Mouse (Mus musculus): Measurements from ENCODE around the gene Ccdc42. TPM values are rescaled to one million over a fixed set of nuclear protein-coding genes. Genes with fewer than 3 reads are reported as not detected.
A peak's percentile ranks its signal among the peaks of the same experiment; 100 is the strongest.

Ccdc42 gene
- polyA plus RNA-seq, 1 experiment from 2014 or later: not detected

GRCm38 (mm10) chr11:68561957-68562950 is 24.6 kb upstream of the Ccdc42 start:
- H3K4me2 ChIP-seq: no peak overlapping the region
- no peaks in the 10 kb centered on the region for H3K9me3 ChIP-seq (replicated peaks)
- WGBS (ENCODE audit: insufficient replicate concordance): 56% methylated on average over 11 of the region's 11 CpGs
- H3K36me3 ChIP-seq (replicated peaks): no peaks in the 10 kb centered on the region
- ATAC-seq (ENCODE audit: insufficient read depth): no peak
- H3K27ac ChIP-seq (replicated peaks): no peak overlapping the region
- no peak overlapping the region for H3K9ac ChIP-seq
- no peak overlapping the region for H3K4me3 ChIP-seq (replicated peaks)
- H3K4me1 ChIP-seq (replicated peaks): no peaks in the 10 kb centered on the region
- H3K27me3 ChIP-seq: no peaks in the 10 kb centered on the region

DNA sequence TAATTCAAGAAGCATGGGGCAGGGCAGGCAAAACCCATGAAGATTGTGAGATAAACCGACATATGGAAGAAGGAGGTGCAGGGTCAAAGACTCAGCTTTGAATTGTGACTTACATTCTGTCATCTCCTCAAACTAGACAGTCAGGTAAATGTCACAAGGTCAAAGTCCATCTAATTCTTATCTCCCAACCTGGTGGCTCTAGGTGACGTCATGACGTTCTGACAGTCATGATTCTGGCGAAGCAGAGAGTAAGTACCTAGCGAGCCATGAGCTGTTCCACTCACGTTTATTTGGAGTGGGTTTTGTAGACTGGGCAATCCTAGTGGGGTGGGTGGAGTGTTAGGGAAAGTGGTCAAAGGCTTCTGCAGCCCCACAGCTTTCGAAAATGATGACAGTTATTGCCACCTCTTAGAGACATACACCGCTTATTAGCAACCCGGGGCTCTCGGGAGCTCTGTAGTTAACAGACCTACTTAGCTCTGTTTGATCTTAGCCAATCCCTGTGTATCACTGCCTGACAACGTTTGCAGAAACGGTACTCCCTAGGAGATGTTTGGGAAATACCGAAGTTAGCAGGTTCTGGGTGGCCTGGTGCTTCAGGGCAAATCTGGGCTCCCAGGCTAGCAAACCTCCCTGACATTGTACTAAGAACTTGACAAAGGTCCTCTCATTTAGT is 22.3 kb upstream of the Ccdc42 start:
- Histone ChIP-seq H3K4me2 (no peak overlapping the region), H3K27me3 (no peaks in the 10 kb centered on the region), H3K4me1 (replicated peaks) (no peaks in the 10 kb centered on the region), H3K4me3 (replicated peaks) (no peak overlapping the region), H3K9ac (no peak overlapping the region), H3K36me3 (replicated peaks) (no peaks in the 10 kb centered on the region), H3K27ac (replicated peaks) (no peak overlapping the region), H3K9me3 (replicated peaks) (no peaks in the 10 kb centered on the region)
- no peak for ATAC-seq (ENCODE audit: insufficient read depth)
- 57% methylated on average over 13 of the region's 13 CpGs for WGBS (ENCODE audit: insufficient replicate concordance)

- Histone ChIP-seq H3K27me3 (no peaks in the 10 kb centered on the region), H3K36me3 (replicated peaks) (no peaks in the 10 kb centered on the region), H3K9me3 (replicated peaks) (no peaks in the 10 kb centered on the region), H3K4me2 (no peak overlapping the region), H3K4me1 (replicated peaks) (no peaks in the 10 kb centered on the region), H3K4me3 (replicated peaks) (no peak overlapping the region), H3K9ac (no peak overlapping the region), H3K27ac (replicated peaks) (no peak overlapping the region)
- ATAC-seq (ENCODE audit: insufficient read depth): no peak
- 61% methylated on average over 3 of the region's 3 CpGs for WGBS (ENCODE audit: insufficient replicate concordance)
Observed at GRCm38 (mm10) chr11:68565032-68565429, 21.8 kb upstream of the Ccdc42 start.

GRCm38 (mm10) chr11:68566447-68567059 is 20.3 kb upstream of the Ccdc42 start:
- no peak overlapping the region for H3K9ac ChIP-seq

DNA sequence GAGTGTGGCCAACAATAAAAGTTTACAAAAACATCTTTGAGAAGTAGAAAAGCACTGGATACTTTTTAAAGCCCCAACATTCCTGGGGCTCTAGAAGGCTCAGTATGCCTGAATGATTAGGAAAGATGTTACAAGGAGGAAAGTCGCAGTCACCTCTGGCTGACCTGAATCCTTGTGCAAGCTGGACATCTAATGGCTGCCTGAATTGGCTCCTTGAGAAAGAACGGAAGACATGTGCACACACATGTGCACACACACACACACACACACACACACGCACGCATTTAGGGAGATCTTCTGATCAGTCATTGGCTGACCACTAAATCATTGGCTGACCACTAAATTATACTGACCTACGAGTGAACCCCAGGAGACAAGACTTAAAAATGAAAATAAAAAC is 16.0 kb upstream of the Ccdc42 start:
- Histone ChIP-seq H3K9ac (no peak overlapping the region), H3K4me3 (replicated peaks) (no peak overlapping the region), H3K27ac (replicated peaks) (no peak overlapping the region), H3K4me1 (replicated peaks) (no peaks in the 10 kb centered on the region), H3K4me2 (no peak overlapping the region), H3K9me3 (replicated peaks) (no peaks in the 10 kb centered on the region), H3K27me3 (no peaks in the 10 kb centered on the region), H3K36me3 (replicated peaks) (no peaks in the 10 kb centered on the region)
- ATAC-seq (ENCODE audit: insufficient read depth): no peak
- WGBS (ENCODE audit: insufficient replicate concordance): 64% methylated on average over 5 of the region's 5 CpGs

More at GRCm38 (mm10) chr11:68566447-68567059, 20.3 kb upstream of the Ccdc42 start:
- H3K4me1 ChIP-seq (replicated peaks): no peaks in the 10 kb centered on the region
- peak overlapping the region; percentile 36 for H3K4me2 ChIP-seq
- H3K4me3 ChIP-seq (replicated peaks): no peak overlapping the region
- no peaks in the 10 kb centered on the region for H3K9me3 ChIP-seq (replicated peaks)
- ATAC-seq (ENCODE audit: insufficient read depth): no peak
- no peaks in the 10 kb centered on the region for H3K36me3 ChIP-seq (replicated peaks)
- no peaks in the 10 kb centered on the region for H3K27me3 ChIP-seq
- H3K27ac ChIP-seq (replicated peaks): no peak overlapping the region
- WGBS (ENCODE audit: insufficient replicate concordance): 24% methylated on average over 17 of the region's 17 CpGs

DNA sequence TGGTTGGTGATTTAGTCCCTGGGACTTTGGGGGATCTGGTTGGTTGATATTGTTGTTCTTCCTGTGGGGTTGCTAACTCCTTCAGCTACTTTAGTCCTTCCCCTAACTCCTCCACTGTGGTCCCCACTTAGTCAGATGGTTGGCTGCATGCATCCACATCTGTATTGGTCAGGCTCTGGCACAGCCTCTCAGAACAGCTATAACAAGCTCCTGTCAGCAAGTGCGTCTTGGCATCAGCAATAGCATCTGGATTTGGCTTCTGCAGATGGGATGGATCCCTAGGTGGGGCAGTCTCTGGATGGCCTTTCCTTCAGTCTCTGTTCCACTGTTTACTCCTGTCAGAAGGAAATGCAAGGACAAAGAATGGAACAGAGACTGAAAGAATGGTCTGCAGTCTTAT is 9.7 kb upstream of the Ccdc42 start:
- H3K4me1 ChIP-seq (replicated peaks): no peaks in the 10 kb centered on the region

GRCm38 (mm10) chr11:68579462-68579881 is 7.3 kb upstream of the Ccdc42 start:
- H3K9me3 ChIP-seq (replicated peaks): no peaks in the 10 kb centered on the region
- H3K4me1 ChIP-seq (replicated peaks): no peaks in the 10 kb centered on the region
- 33% methylated on average over 9 of the region's 9 CpGs for WGBS (ENCODE audit: insufficient replicate concordance)
- ATAC-seq (ENCODE audit: insufficient read depth): no peak
- H3K27ac ChIP-seq (replicated peaks): no peak overlapping the region
- no peak overlapping the region for H3K9ac ChIP-seq
- H3K4me2 ChIP-seq: no peak overlapping the region
- no peaks in the 10 kb centered on the region for H3K36me3 ChIP-seq (replicated peaks)
- no peak overlapping the region for H3K4me3 ChIP-seq (replicated peaks)
- no peaks in the 10 kb centered on the region for H3K27me3 ChIP-seq

More for the DNA sequence above, 9.7 kb upstream of the Ccdc42 start:
- Histone ChIP-seq H3K4me2 (no peak overlapping the region), H3K4me3 (replicated peaks) (no peak overlapping the region), H3K27me3 (no peaks in the 10 kb centered on the region), H3K27ac (replicated peaks) (no peak overlapping the region), H3K36me3 (replicated peaks) (no peaks in the 10 kb centered on the region), H3K9me3 (replicated peaks) (no peaks in the 10 kb centered on the region), H3K9ac (no peak overlapping the region)
- 60% methylated on average over 1 of the region's 1 CpGs for WGBS (ENCODE audit: insufficient replicate concordance)
- no peak for ATAC-seq (ENCODE audit: insufficient read depth)

DNA sequence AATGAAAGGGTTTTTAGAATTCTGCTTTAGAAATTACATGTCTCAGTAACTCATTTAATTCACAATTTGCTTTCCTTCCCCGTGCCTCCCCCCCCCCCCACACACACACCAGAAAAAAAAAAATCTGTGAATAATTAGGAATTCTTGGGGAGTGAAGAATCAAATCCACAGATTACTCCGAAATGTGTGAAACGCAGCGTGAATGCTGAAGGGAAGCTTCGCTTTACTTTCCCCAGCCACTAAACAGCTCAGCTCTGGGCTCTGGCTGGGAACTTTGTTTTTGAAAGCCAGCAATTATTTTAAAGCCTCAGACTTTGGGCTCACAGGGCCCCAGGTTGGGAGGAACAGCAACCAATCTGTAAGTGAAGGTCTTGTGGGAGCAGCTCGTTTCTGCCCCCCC is 6.3 kb upstream of the Ccdc42 start:
- ATAC-seq (ENCODE audit: insufficient read depth): no peak
- Histone ChIP-seq H3K9me3 (replicated peaks) (no peaks in the 10 kb centered on the region), H3K27ac (replicated peaks) (no peak overlapping the region), H3K4me1 (replicated peaks) (no peaks in the 10 kb centered on the region), H3K4me3 (replicated peaks) (no peak overlapping the region), H3K36me3 (replicated peaks) (no peaks in the 10 kb centered on the region), H3K27me3 (no peaks in the 10 kb centered on the region), H3K4me2 (no peak overlapping the region), H3K9ac (no peak overlapping the region)
- 57% methylated on average over 6 of the region's 6 CpGs for WGBS (ENCODE audit: insufficient replicate concordance)

- Histone ChIP-seq H3K4me1 (replicated peaks) (no peaks in the 10 kb centered on the region), H3K4me3 (replicated peaks) (no peak overlapping the region), H3K36me3 (replicated peaks) (no peaks in the 10 kb centered on the region), H3K27ac (replicated peaks) (no peak overlapping the region), H3K9me3 (replicated peaks) (no peaks in the 10 kb centered on the region), H3K9ac (no peak overlapping the region), H3K27me3 (no peaks in the 10 kb centered on the region), H3K4me2 (no peak overlapping the region)
- no peak for ATAC-seq (ENCODE audit: insufficient read depth)
- 73% methylated on average over 13 of the region's 13 CpGs for WGBS (ENCODE audit: insufficient replicate concordance)
Observed at GRCm38 (mm10) chr11:68583225-68583624, 3.6 kb upstream of the Ccdc42 start.

DNA sequence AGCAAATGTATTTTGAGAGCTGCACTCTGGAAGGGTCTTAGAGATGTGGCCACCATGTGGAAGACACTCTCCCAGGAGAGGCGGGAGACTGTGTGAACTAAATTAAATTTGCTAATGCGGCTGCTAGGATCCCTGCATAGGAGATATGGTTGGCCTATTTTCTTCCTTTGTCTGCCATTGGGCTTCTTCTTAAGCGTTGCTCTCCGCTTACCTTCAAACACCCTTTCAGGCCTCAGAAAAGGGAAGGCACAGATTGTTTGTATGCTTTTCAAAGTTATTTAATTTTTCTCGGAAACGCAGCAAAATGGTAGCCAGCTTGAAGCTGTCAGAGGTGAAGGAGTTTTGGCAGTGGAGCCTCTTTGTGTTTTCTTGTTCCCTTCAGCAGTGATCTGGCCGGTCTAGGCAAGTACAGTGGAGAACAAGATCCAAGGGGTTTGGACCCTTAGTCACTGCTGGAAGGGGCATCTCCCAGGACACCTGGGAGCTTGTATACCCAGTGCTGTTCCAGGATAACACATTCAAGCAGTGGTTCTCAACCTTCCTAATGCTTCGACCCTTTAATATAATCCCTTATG is 2.8 kb upstream of the Ccdc42 start:
- H3K27ac ChIP-seq (replicated peaks): no peak overlapping the region
- ATAC-seq (ENCODE audit: insufficient read depth): no peak
- 61% methylated on average over 8 of the region's 8 CpGs for WGBS (ENCODE audit: insufficient replicate concordance)

DNA sequence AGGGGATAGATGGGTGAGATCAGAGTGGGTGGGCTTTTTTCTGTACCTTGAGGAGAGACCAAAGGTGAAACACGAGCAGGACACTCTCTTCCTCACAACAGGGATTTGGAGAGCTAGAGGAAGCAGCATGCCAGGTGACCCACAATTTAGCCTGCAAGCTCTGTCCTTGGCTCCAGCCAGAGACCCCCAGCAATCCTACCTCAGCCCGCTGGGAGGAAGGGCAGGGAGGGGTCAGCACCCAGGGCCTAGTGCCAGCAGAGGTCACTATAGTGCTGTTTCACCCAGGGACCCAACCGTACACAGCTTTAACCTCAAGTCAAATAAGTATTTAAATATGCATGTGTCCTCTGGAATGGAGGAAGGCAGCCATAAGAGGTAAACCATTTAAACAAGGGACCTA is 931 bp upstream of the Ccdc42 start:
- H3K9ac ChIP-seq: no peak overlapping the region
- no peaks in the 10 kb centered on the region for H3K4me1 ChIP-seq (replicated peaks)
- H3K4me2 ChIP-seq: no peak overlapping the region
- H3K9me3 ChIP-seq (replicated peaks): no peaks in the 10 kb centered on the region
- H3K36me3 ChIP-seq (replicated peaks): no peaks in the 10 kb centered on the region
- H3K27me3 ChIP-seq: no peaks in the 10 kb centered on the region; the same call in 1 of the 2 replicates
- no peak overlapping the region for H3K27ac ChIP-seq (replicated peaks)
- no peak for ATAC-seq (ENCODE audit: insufficient read depth)
- no peak overlapping the region for H3K4me3 ChIP-seq (replicated peaks)
- 10% methylated on average over 3 of the region's 3 CpGs for WGBS (ENCODE audit: insufficient replicate concordance)

More for the DNA sequence above, 2.8 kb upstream of the Ccdc42 start:
- H3K9me3 ChIP-seq (replicated peaks): no peaks in the 10 kb centered on the region
- no peak overlapping the region for H3K4me2 ChIP-seq
- H3K9ac ChIP-seq: no peak overlapping the region
- no peaks in the 10 kb centered on the region for H3K36me3 ChIP-seq (replicated peaks)
- H3K4me1 ChIP-seq (replicated peaks): no peaks in the 10 kb centered on the region
- no peaks in the 10 kb centered on the region; the same call in 1 of the 2 replicates for H3K27me3 ChIP-seq
- H3K4me3 ChIP-seq (replicated peaks): no peak overlapping the region

Data from liver, embryonic 15.5 days (tissue).